Mouse (Mus musculus) lung, postnatal 0 days (tissue): ENCODE data around the gene Chrng.

Experiments used
- CTCF ChIP-seq: IDR thresholded peaks from 2 replicates; pipeline ENCODE4 v1.5.1; 2016; ENCODE audit warnings: antibody characterized with exemption, mild to moderate bottlenecking
- EP300 ChIP-seq: IDR thresholded peaks from 2 replicates; pipeline ENCODE4 v1.6.1; 2016; ENCODE audit warnings: antibody characterized with exemption, mild to moderate bottlenecking, control low read depth

DNA sequence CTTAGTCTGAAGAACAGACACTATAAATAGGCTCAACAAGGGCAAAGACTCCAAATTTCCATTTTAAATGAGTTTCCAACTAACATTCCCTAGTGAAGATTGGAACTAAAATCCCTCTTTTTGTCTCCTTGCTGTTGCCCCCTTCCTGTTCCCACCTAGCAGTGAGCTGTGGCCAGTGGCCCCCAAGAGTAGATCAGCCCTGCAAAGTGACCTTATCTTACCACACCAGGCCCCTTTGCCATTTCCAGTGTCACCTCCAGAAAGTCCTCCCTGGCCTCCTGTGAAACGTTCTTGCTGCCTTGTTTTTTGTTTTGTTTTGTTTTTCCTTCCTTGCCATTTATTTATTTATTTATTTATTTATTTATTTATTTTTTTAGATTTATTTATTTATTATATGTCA lies 41.0 kb downstream of the Chrng start:
- TF ChIP-seq CTCF (no peak), EP300 (no peak)
